Mouse (Mus musculus) liver, adult (tissue): ENCODE measurements around the gene Gm29609.

Experiments used
- GATA4 ChIP-seq: IDR thresholded peaks from 2 replicates; pipeline ENCODE4 v1.6.1; 2014; ENCODE audit warnings: mild to moderate bottlenecking, low read length; ENCODE audit not compliant: insufficient replicate concordance

Gm29609 gene

GRCm38 (mm10) chr5:31201042-31201741 is 21.5 kb upstream of the Gm29609 start:
- no peak for TF ChIP-seq GATA4

- TF ChIP-seq GATA4, result no peak
Observed at GRCm38 (mm10) chr5:31200327-31200768, 20.6 kb upstream of the Gm29609 start.

GRCm38 (mm10) chr5:31199893-31200292 is 20.2 kb upstream of the Gm29609 start:
- TF ChIP-seq GATA4, result no peak

- no peak for TF ChIP-seq GATA4
Observed at GRCm38 (mm10) chr5:31199321-31199892, 19.7 kb upstream of the Gm29609 start.

- TF ChIP-seq GATA4, result no peak
Observed at GRCm38 (mm10) chr5:31198616-31199320, 19.1 kb upstream of the Gm29609 start.

GRCm38 (mm10) chr5:31198170-31198569 is 18.5 kb upstream of the Gm29609 start:
- TF ChIP-seq GATA4, result no peak

GRCm38 (mm10) chr5:31197072-31197471 is 17.4 kb upstream of the Gm29609 start:
- TF ChIP-seq GATA4, result no peak

GRCm38 (mm10) chr5:31196207-31196606 is 16.5 kb upstream of the Gm29609 start:
- no peak for TF ChIP-seq GATA4

GRCm38 (mm10) chr5:31195671-31196070 is 16.0 kb upstream of the Gm29609 start:
- TF ChIP-seq GATA4, result no peak

GRCm38 (mm10) chr5:31194486-31195485 is 15.1 kb upstream of the Gm29609 start:
- no peak for TF ChIP-seq GATA4

GRCm38 (mm10) chr5:31193631-31194281 is 14.0 kb upstream of the Gm29609 start:
- TF ChIP-seq GATA4, result no peak

GRCm38 (mm10) chr5:31192939-31193630 is 13.4 kb upstream of the Gm29609 start, which contains the start of the genes Snx17 and Eif2b4:
TSS of gene Snx17 (plus strand) at chr5:31193227.
TSS of gene Eif2b4 (minus strand) at chr5:31193430.
- TF ChIP-seq GATA4, result peak; percentile 26; the same call in 1 of the 2 replicates

- TF ChIP-seq GATA4, result no peak
Observed at GRCm38 (mm10) chr5:31192045-31192938, 12.6 kb upstream of the Gm29609 start.
